Mouse (Mus musculus): ENCODE measurements around the gene Cd99l2.

GRCm38 (mm10) chrX:71396326-71396725 is 96.3 kb downstream of the Cd99l2 start:
- TF ChIP-seq CTCF (conservative IDR thresholded peaks at IDR 0.05; ENCODE audit: low read length) (no peak), NANOG (IDR thresholded peaks at IDR 0.05; ENCODE audit: borderline replicate concordance, low read length) (no peak)
